Mouse (Mus musculus) v-Abl transformed pro-B cells (cell line): ENCODE measurements at regions not wholly inside any gene's neighbourhood (a gene's known extent, or its start where the extent isn't known, plus 50 kb on each side); places are given as distances from the start of the nearest gene placed in this dataset.

Source experiments
- in situ Hi-C, 2 experiments: fragments of 400-800 bp; cut with MboI; formaldehyde crosslinking; loops; one replicate each; pipeline ENCODE4 v1.15.1; 2025; ENCODE audit not compliant: unreplicated experiment in 2 of 2

DNA sequence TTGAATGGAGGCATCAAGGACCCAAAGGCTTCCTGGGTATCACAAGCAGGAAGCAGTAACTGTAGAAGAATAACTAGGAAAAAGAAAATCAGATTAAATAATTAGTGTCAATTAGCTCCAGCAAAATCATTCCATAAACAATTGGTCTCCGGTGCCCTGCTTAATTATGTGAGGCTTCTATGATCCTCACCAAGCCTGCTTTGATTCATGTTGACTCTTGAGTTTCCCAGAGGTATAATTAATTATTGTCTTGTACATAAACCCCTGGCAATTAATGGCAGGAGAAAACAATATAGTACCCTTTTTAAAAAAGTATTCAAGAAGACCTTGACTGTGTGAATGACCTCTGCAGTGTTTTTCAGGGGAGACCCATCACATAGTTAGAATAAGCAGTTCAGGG is 61.5 kb upstream of the Sp8 start:
- in situ Hi-C loops: no loop called here

DNA sequence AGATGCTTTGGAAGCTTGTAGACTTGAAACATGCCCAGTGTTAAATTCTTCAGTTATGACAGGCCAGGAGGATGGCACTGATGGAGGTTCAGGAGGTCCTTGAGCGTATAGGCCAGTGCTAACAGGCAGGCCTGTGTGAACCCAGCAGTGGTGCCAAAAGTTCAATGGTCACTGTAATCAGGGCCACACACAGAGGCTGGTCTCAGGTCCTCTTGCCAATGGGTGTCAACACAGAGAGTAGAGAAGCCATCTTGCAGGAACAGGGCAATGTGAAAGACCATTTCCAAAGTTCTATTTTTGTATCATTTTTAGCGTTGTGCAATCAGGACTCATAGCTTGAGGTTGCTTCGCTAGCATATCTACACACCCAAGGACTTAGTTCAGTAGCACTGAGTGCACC is 64.2 kb upstream of the Sp8 start:
- in situ Hi-C loops: no loop called here

DNA sequence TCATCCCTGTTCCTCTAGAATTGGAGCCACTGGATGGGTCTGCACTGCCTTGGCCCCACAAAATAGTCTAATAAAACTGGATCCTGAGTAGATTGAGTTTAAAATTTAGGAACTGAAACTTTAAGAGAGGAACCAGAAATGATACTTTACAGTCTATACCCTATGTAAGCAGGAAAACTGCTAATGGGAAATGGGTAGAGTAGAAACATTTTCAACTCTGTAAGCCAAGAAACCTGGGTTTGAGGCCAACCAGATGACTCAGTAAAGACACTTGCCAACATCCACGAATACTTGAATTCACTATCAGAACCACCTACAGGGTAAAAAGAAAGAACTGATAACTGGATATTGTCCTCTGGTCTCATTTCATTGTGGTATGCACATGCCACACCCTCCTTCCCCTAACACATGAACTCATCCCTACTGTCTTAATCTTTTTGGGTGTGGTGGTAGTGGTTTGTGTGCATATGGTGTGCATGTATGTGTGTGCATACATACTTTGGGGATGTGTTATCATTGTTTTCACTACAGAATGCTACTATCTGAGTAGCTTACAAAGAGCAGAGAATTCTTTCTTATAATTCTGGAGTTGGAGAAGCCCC is 70.6 kb upstream of the Sp8 start:
- in situ Hi-C loops: no loop called here

DNA sequence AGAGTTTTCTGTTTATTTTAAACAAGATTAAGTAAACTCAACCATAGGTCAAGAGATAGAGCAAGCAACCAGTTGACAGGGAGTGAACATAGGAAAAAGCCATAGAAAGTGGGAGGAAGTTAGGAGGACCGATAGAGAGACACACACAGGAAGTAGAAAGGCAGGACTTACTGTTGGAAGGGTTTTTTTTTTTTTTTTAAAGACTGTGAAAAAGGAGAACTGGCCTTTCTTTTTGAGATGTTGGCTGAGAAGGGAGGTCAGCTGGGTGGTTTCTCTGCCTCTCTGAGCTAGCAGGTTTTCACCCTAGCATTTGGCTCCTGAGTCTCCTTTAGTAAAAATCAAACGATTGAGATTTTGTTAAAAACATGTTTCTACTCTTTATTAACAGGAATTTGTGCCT is 73.3 kb upstream of the Sp8 start:
- in situ Hi-C loops: no loop called here

DNA sequence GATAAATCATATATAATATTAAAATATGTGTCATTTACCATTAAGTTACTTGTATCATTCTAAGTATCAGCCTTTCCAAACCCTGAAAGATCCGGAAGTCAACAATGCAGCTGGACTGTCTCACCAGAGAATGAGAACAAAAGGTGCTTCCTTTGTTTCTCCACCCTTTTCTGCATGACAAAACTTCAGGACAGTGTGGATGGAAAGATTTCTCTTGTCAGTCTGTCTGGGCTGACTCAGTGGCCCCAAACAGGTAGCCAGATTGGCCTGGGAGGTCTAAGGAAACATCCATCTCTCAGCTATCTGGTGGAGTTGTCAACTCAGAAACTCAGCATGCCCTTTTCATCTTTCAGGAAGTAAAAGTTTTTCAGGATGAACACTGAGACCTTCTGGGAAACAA is 79.7 kb upstream of the Sp8 start:
- in situ Hi-C loops: no loop called here

DNA sequence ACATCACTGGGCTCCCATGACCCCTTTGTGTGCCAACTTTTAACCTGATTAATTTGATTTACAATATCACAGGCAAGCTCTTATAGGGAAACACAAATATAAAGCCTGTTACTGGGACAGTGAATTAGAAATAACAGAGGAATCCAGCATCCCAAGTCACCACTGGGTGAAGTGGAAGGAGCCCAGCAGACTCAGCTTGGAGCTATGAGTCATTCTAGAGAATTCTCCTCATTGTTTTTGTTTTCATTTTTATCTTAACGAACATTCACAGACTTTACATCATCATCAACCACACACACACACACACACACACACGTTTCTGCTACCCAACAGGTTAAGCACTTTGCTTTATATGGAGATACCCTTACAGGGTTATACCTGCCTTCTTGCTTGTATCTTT is 92.1 kb upstream of the Sp8 start:
- in situ Hi-C loops: no loop called here

DNA sequence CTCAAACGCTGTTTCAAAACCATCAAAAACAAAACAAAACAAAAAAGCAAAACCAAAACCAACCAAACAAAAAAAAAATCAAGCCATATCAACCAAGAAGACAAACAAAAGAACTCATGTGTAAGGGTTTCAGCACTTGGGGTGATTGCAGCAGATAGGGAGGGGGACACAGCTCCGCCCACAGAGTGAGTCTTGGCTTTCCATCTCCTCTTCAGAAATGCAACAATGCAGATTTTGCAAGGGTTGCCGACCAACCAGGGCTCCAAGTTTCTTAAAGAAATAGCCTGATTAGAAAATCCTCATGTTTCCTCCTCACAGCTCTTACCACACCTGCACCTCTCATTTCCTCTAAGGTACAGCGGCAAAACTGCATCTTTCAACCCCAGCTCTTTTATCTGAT is 107.0 kb upstream of the Sp8 start:
- in situ Hi-C loops: no loop called here

DNA sequence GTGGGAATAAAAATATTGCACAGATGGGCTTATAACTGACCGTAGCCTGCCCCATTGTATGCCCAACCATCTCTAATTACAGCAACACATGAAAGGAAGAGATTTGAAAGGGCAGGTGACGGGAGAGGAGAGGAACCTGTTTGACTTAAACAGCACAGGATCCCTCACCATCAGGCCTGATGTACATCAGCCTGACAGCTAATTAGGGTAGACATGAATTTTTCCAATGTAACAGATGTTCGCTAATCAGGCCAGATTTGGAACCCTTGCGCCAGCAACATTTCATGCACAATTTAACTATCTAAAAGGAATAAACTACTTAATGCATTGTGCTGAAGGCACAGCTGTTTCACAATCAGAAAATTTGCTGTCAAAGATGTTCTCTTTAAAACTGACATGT is 120.2 kb upstream of the Sp8 start:
- in situ Hi-C loops: no loop called here

DNA sequence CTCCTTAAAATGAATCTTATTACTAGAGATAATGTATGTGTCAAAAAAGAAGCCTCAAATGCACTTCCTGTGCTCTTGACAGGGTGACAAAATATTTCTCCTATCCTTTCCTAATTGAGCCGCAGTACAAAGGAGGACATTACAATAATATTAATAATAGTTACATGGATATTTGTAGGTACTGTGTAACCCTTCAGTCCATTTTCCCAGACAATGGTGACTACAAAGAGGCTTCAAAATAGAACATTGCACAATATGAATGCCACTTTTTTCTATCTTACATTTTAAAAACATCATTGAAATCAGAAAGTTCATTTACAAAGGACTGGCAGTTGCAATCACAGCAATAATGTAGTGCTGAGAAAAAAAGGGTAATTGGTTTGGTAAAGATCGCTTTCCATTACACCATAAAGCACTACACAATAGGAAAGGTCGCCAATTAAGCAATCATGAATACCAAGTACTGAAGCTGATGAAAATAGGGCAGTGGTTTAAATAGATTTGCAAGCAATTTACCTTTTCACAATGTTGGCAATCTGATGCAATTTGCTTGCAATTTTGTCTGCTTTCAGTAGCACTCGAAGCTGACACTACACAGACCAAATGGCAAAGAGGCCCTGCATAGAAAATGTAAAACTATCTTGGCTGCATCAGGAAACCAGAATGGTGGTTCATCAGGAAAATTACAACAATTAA is 126.1 kb upstream of the Sp8 start:
- in situ Hi-C loops: no loop called here

DNA sequence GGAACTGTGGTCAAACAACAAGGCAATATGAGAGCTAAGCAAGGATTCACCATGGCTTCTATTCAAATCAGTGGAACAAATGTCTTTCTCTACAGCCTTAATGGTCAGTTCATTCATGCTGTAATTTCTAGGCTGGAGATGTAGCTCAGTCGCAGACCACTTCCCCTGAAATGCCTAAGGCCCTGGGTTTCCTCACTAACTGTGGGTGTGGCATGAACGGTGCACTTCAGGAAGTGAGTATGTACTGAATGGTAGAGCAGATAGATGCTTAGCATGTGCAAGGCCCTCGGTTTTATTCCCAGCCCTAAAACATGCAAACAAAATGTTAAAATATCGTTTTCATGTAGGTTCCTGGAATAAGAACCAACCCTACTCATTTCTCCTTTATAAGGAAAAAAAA is 129.3 kb upstream of the Sp8 start:
- in situ Hi-C loops: no loop called here

DNA sequence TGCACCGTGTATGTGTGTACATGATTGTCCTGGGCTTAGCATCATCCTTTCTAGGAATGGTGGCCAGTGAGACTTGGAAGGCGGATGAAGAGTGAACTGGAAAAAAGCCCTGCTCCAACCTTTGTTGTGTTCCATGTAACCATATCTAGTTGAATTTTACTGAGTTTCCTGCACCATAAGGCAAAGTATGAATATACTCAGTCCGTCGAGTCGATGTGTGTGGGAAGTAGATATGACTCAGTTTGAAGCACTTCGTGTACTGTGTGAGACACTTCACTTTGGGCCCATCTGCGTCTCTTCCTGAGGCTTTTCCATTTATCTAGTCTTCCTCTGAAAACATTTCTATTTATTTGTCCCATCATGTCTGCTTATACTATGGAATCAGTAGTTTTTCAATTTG is 139.5 kb upstream of the Sp8 start:
- in situ Hi-C loops: no loop called here

DNA sequence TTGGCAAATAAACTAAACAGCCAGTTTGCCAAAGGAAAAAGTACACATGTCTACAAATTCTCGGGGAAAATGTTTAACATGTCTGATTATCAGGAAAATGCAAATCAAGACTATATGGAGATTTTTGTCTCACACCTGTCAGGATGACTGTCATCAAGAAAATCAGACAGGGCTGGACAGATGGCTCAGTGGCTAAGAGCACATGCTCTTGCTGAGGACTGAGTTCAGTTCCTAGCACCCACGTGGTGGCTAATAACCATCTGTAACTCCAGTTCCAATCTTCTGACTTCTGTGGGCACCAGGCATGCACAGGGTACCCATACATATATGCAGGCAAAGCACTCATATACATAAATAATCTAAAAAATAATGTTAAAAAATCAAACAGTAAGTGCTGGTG is 141.3 kb upstream of the Sp8 start:
- in situ Hi-C loops: no loop called here

DNA sequence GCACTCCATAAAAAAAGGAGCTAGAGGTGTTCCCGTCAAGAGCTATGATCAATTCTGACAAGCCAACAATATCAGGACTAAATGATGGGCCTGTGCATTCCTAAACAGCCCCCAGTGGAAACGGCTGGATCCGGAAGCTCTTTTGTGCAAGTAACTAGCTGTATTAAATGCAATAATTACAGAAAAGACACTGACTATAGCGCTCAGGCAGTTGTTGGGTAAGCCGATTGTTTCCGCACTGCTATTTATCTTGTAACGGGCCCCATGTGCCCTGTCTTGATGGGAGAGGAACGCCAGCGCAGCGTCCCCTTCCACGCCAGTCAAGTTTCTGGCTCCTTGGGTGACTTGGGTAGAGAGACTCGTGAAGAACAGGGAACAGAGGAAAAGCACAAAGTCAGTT is 142.4 kb upstream of the Sp8 start:
- in situ Hi-C loops: no loop called here

DNA sequence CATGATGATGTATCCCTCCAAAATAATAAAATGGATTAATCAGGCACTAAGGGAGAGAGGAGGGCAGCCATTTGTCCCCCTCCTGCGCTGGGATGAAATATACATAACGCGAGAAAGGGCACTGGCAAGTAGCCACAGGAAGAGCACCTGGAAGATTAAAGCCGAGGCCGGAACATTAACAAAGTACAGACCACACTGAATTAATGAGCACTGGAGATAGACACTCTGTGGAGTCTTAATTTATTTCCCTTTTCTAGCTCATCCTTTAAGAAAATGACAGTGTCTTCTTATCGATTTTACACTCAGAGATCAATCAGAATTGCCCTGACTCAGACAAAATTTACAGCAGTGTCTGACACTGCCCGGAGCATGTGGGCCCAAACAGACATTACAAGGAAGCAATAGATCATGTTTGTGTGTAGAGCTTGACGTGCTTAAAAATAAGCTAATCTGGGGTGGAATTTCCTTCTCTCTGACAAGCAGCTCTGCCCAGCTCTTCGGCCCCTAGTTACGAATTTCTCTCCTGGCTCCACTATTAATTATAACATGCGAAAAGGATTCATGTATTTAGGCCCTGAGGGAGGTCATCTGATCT is 143.0 kb upstream of the Sp8 start:
- in situ Hi-C loops: no loop called here

DNA sequence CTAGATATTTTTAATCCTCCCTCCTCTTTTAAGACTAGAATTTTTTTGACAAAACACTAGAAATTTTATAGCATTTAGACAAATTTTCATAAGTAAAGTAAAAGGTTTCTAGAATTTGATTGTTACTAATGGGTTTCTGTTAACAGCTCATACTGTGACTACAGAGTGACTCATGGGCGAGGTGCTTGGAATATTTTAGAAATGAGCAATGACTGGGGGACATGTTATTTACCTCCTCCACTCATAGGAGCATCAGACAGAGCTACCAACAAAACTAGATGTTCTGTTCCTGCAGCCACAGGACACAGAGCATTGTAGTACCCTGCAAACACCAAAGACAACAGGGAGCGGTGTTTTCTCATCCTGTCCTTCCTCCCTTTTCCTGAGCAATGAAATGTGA is 144.3 kb upstream of the Sp8 start:
- in situ Hi-C loops: no loop called here

DNA sequence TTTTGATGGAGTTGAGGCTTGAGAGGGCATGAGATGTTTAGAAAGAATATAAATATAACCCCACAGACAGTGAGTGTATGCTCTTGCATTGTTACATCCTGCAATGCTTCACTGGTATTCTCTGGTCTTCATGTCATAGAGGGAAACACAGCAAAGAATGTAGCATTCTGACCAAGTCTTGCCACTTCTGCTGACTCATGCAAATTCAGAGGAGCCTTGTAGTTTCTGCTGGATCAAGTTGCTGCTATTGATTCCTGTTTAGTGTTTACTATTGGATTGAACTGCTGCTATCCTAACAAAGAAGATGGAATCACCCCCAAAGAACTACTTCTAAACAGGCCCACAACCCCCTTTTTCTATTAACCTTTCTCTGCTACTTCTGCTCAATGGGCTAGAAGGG is 148.0 kb upstream of the Sp8 start:
- in situ Hi-C loops: no loop called here

DNA sequence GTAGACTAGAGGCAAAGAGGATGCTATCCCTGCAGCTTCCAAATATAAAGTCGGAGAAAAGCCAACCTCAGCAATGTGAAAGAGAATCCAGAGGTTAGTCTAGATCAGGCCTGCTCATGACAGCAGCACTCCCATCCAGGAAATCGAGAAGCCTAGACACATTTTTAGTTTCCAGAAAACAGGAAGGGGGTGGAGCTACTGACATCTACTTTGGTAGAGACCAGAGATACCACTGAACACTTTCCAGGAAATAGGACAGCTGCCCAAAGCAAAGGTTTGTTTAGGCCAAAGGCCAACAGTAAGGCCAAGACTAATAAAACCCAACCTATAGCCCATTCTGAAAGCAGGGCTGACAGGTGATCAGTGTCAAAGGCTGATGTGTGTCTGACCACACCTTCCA is 151.4 kb upstream of the Sp8 start:
- in situ Hi-C loops: no loop called here

DNA sequence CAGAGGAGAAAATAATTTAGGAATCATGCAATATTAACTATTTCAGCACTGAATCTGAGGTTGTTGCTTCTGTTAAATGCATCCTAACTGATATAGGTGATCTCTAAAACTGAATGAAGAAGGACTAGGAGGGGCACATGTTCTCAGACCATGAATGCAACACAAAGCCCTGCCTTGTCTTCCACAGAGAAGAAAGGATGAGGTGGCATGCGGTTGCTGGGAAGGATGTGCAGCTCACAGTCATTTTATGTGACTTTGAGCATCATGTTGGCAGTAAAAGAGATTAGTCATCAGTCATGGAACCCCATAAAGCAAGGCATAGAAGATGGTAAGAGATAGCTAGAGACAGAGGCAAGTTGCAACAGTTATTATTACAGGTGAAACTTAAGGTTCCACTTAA is 163.2 kb upstream of the Sp8 start:
- in situ Hi-C loops: no loop called here

DNA sequence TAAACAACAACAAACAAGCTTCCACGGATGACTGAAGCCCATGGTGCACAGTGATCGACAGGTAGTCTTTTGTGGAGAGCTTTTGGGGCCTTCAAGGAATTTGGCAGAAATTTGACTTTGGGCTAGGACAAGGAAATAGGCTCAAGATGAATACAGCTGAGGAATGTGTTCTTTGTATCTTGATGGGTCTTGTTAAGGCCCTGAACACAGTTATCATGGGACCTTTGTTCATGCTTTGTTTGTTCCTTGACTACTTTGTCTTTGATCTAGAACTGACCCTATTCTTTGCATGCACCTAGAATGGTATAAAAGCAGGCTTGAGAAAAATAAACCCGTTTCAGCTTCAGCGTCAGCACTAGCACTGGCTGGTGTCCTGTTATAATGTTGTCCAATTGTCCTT is 168.1 kb upstream of the Sp8 start:
- in situ Hi-C loops: no loop called here

DNA sequence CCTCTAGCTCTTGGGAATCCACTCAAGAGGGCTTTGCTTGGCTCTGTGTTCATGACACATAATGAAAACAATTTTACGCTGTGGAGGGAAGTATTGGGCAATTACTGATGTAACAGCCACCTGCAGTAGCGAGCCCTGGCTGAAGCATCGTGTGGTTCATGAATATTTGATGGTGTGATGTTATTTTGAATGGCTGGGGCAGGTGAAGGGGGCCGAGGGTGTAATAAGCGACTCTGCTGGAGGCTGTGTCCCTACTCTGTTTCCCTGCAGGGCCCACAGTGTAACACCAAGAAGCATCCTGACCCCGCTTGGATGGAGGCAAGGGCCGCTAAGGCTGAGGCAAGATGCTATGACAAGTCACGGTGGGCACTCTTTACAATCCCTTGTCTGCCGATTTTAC is 184.6 kb upstream of the Sp8 start:
- in situ Hi-C loops: no loop called here

DNA sequence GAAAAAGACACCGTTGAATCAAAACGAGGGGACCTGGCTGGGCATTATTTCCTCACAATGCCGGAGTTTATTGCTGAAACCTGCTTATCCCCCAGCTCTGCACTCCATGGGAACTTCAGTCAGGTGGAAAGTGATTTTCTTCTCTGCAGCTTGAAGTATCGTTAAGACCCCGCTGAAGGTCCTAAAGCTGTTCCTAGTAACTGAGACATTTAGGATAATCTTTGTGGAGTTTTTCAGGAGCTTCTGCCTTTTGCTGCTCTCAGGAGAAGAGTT is 185.0 kb upstream of the Sp8 start:
- in situ Hi-C loops: no loop called here

DNA sequence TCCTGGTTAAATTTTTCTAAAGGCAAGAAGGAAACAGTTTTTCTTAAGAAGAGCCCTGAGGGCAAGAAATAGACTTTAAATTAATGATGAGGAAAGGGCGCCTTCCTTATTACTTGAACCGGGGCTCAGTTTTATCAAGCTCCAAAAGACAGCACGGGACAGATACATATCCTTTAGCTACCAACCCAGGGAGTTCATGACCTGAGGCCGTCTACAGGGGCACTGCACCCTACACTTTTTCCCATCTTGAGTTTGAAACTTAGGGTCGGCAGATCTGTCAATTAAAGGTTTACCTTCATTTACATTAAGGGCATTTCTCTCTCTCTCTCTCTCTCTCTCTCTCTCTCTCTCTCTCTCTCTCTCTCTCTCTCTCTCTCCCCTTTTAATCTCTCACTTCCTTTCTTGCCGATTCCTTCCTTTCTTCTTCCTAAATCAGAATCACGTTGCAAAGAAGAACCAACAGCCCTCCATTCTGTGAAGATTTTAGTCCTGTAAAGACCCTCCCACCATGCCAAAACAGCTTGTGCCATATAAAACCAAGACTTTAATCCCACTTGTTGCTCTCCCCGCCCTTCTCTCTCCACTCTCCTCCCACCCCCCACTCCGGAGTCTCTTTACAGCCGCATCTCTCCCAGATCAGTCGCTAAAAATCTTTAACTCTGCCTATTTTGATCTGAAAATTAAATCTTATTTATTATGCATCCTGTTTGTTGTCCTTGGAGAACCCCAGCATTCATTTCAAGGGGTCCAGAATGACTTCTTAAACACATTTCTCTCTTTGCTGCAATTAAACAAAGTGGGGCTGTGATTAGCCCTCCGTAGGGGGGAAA is 185.5 kb upstream of the Sp8 start:
- in situ Hi-C loops: no loop called here
